Mouse (Mus musculus): ENCODE results near the gene Zfp507.
A peak's percentile ranks its signal among the peaks of the same experiment; 100 is the strongest.

Zfp507 gene

GRCm38 (mm10) chr7:35802906-35803595, at the start of gene Zfp507:
Zfp507 (minus strand) TSS chr7:35803003.
- peak; percentile 78 for DNase-seq (ENCODE audit: low spot score)

GRCm38 (mm10) chr7:35850426-35850825, 47.6 kb upstream of the Zfp507 start:
- no peak for DNase-seq (ENCODE audit: low spot score)

GRCm38 (mm10) chr7:35848526-35848925, 45.7 kb upstream of the Zfp507 start:
- no peak for DNase-seq (ENCODE audit: low spot score)

GRCm38 (mm10) chr7:35840504-35840903, 37.7 kb upstream of the Zfp507 start:
- DNase-seq (ENCODE audit: low spot score): no peak

DNA sequence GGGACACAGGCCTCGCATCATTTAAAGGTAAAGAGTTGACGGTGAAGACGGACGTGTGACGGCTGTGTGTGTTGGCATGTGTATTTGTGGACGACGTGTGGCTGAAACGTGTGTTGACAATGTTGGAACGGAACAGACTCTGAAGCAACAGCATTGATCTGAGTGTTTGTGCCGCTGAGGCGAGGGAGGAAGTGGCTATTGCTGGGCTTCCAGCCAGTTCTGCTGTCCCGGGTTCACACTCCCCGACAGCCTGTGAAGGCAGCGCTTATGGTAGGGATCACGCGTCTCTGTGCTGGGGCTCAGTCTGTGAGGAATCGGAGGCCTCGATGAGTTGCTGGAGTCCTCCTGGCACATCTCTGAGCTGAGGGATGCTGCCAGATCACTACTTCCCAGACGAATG, 34.0 kb upstream of the Zfp507 start:
- DNase-seq (ENCODE audit: low spot score): no peak

GRCm38 (mm10) chr7:35836415-35836814, 33.6 kb upstream of the Zfp507 start:
- DNase-seq (ENCODE audit: low spot score): no peak

DNA sequence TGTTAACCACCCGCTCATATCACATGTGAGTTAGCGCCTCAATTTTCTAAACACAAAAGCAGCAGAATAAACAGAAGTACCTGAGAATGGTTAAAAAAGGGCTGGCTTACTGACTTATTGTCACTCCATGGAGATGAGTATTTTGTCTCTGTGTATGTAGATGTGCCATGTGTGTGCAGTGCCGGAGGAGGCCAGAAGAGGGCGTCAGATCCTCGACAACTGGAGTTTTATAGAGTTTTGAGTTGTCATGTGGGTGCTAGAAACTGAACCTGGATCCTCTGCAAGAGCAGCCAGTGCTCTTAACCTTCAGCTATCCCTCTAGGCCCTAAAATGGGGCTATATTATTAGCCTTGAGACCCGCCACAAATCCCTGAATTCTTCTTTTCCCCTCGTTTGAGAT, 27.3 kb upstream of the Zfp507 start:
- DNase-seq (ENCODE audit: low spot score): no peak

DNA sequence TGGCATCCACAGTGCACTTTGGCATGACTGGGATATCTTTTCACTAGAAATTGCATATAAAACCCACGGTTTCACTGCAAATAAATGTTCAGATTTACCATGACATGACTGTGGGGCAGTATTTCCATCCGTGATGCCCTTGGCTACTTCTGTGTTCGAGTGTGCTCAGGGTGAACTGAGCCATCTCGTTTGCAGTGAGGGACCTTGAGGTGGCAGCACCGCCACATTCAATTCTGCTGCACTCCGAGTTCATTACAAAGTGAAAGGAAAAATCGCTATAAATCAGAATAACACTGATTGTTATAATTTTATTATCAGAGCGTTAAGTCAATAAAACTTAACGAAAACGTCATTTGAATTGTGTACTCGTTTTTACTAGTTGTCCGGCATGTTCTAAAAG, 21.1 kb upstream of the Zfp507 start:
- no peak for DNase-seq (ENCODE audit: low spot score)

DNA sequence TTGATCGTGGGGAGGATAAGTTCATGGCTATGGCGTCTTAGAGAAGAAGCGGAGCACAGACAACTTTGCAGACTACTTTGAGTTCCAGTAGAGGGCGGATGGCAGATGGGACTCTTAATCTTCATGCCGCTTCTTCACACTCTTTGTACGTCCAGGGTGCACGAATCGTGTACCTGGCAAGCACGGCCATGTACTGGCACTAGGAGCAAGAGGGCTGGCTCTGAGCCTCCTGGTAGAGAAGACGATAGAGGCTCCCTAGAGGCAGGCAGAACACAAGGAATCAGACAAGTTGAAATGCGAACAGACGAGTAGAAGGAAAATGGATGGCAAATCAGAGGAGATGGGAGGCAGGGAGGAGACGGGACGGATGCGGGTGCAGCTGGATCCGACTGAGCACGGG, 19.5 kb upstream of the Zfp507 start:
- DNase-seq (ENCODE audit: low spot score): no peak

GRCm38 (mm10) chr7:35821357-35821756, 18.6 kb upstream of the Zfp507 start:
- DNase-seq (ENCODE audit: low spot score): no peak

DNA sequence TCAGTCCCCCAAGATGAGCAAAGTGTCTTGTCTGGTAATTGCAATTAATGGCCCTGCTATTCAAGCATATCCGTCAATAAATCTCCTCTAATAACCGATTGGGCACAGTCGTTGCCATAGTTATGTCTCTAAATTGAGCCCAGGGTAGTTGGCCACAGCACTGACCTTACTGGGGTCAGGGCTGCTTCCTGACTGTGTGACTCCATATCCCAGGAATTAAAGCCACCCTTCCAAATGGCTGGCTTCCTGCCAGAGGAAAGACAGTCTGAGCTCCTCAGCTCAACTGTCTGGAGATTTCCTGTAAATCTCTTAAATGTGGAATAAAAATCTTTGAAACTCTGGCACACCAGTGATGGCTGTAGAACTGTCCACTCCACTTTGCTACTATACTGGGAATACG, 16.7 kb upstream of the Zfp507 start:
- DNase-seq (ENCODE audit: low spot score): no peak

DNA sequence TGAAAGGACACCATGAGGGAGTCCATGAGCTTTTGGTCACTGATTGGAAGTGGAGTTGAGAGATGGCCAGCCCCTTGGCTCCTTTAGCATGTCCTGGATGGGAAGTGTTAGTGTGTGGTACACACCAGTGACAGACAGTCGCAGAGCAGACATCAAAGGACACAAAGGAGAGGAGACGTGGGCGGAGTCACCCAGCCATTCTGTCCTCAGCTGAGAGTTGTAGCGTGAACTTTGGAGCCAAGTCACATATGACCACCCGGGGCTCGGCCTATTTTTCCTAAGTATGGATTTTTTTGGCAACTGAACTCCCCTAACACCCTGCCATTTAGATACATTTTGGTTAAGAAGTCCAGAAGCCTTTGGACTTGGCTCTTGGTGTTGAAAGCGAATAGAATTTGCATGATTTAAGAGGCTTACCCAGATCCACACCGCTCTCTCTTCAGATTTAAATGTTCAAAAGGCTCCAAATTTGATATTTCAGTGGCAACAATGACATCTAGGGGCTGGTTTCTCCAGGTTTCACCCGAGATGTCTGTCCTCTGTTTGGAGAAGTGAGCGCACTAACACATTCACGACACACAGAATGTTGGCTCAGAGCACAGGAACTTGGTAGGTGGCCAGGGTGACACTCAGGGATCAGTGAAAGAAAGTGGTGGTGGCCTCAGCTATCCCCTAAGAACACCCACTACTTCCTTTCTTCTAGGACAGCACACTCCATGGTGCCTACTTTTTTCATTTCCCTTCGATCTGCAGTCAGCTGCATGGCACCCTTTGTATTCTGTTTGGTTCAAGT, 12.2 kb upstream of the Zfp507 start:
- DNase-seq (ENCODE audit: low spot score): no peak

GRCm38 (mm10) chr7:35813306-35813705, 10.5 kb upstream of the Zfp507 start:
- DNase-seq (ENCODE audit: low spot score): no peak

DNA sequence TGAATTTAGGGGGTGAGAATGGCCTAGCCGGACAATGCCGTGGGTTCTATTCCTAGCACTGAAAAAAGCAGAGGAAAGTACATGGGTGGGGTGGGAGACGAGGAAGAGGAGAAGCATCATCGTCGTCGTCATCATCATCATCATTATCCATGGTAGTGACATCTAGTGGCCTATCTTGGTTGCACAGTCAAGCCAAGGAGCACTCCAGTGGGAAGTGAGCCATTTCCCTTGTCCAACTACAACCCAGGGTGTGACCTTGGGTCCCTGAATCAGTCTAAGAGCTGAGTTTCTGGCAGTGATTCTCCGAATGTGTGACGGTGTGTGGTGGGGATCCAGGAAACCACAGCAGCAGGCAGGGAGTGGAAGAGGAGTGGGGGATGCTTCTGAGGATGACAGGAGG, 7.9 kb upstream of the Zfp507 start:
- no peak for DNase-seq (ENCODE audit: low spot score)

- DNase-seq (ENCODE audit: low spot score): no peak
Observed at GRCm38 (mm10) chr7:35804206-35804605, 1.4 kb upstream of the Zfp507 start.

- no peak for DNase-seq (ENCODE audit: low spot score)
Observed at GRCm38 (mm10) chr7:35802201-35802905, 450 bp downstream of the Zfp507 start.

GRCm38 (mm10) chr7:35796123-35796522, 6.7 kb downstream of the Zfp507 start:
- DNase-seq (ENCODE audit: low spot score): no peak

DNA sequence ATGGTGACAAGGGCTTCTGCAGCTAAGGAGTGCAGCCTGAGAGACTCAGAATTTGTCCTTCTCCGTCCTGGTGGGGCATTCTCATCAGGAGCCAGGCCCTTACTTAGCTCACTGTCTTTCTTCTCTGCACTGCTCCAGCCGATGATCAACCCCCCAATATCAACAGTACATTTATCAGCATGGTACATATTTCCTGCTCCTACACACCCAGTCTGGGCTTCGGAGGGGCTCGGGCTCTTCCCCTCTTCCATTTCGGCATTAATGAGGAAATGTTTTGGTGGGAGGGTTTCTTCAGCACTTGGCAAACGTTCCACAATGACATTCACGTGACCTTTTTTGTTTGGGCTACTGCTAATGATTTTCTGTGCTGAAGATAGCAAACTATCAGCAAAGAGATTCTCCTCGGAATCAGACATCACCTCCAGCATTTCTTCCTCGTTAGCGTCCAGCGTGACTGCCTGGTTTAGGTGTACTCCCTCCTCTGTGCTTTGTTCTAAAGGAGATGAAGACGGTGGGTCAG, 8.6 kb downstream of the Zfp507 start:
- no peak for DNase-seq (ENCODE audit: low spot score)

DNA sequence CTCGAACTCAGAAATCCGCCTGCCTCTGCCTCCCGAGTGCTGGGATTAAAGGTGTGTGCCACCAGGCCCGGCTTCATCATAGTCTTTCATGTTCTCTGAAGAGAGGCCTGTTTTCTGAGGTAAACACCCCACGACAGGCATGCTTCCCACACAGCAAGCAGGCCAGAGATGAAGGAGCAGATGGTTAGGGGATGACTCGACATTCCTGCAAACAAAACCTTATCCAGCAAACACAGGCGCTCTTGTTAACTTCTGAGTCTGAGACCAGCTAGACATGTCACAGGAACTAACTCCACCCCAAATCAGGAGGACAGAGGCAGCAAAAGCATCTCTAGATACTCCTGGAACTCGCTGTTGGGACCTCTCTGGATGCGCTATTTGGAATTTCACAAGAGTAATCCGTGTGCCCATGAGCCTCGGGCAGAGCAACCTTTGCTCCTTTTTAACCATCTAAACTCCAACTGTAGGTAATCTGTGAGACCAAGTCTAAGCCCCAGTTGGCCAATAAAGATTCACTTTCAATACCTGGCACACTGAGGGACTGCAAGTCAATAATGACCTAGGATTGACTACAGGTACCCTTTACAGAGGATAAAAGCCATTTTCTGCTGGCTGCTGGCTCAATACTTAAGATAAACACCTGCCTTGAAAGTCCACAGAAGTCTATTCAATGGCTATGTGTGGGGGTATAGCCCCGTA, 10.5 kb downstream of the Zfp507 start:
- DNase-seq (ENCODE audit: low spot score): no peak

GRCm38 (mm10) chr7:35790926-35791325, 11.9 kb downstream of the Zfp507 start:
- DNase-seq (ENCODE audit: low spot score): no peak

DNA sequence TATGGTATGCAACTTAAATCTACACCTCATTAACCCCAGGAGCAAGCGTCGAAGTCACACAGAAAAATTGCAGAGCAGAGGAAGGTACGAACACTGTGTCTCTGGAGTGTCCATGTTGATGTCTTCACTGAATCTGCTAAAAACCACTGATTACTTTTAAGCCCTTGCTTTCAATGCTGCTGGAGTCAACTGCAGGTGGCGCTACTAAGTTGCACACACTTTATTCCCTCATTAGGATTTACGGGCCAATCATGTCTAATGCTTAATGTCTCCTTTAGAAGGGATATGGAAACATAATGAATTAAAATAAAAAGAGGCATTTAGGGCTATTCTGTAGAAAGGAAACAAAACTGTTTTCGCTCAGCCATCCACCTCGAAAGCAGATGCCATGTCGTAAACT, 12.6 kb downstream of the Zfp507 start:
- DNase-seq (ENCODE audit: low spot score): no peak

DNA sequence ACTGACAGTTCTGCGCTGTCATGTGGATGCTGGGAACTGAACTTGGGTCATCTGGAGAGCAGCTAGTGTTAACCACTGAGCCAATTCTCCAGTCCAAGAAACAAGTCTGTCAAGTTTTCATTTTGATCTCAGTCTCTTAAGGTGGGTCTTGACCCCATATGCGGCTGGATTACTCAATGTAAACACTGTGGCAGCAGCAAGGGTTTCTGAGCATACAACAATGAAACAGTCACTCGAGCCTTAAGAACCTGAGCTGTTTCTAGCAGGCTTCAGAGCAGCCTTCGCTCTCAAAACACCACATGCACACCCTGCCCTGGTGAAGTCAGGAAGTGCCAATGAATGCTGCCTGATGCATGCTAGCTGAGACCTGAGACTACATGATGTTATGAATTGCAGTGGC, 17.2 kb downstream of the Zfp507 start:
- DNase-seq (ENCODE audit: low spot score): no peak
